Mouse (Mus musculus): ENCODE data around the gene Ccdc70. TPM values are rescaled to one million over a fixed set of nuclear protein-coding genes. Genes with fewer than 3 reads are reported as not detected.
"Not testable (repeated sequence)": the region's sequence is repeated elsewhere in the genome, so short reads cannot be mapped to it uniquely, and the experiment has no call there.

Ccdc70 gene
- not detected in 2 replicates for polyA plus RNA-seq (2014; fragmentation: Nextera tagmentation; extraction: Ambion mirVana)

- Histone ChIP-seq H3K27me3 (ENCODE audit: control insufficient read depth, insufficient read depth, low read length) (no peaks in the 10 kb centered on the region), H3K36me3 (ENCODE audit: control insufficient read depth, insufficient read depth, low read length) (no peaks in the 10 kb centered on the region), H3K4me2 (ENCODE audit: low read depth, low read length, severe bottlenecking) (no peak within 1 kb of the TSS), H3K27ac (ENCODE audit: low read depth, low read length) (no peak within 1 kb of the TSS), H3K4me1 (replicated peaks; ENCODE audit: control insufficient read depth, insufficient read depth, low read length) (no peaks in the 10 kb centered on the region), H3K9me3 (ENCODE audit: control insufficient read depth, low read length) (no peaks in the 10 kb centered on the region), H3K9ac (ENCODE audit: low read length) (no peak within 1 kb of the TSS), H3K4me3 (ENCODE audit: low read depth, low read length) (no peak within 1 kb of the TSS)
- ATAC-seq (replicated peaks; ENCODE audit: low FRiP score) (no peak), DNase-seq (ENCODE audit: low spot score) (no peak)
- WGBS = 88% methylated on average over 3 of the region's 3 CpGs
These were observed at the start of gene Ccdc70 for GRCm38 (mm10) chr8:21969475-21969874. Ccdc70 (plus strand) TSS chr8:21969775.

GRCm38 (mm10) chr8:21930754-21931153 is 38.8 kb upstream of the Ccdc70 start:
- not testable (repeated sequence) for ATAC-seq (replicated peaks; ENCODE audit: low FRiP score)
- 78% methylated on average over 3 of the region's 3 CpGs for WGBS

GRCm38 (mm10) chr8:21932610-21933009 is 37.0 kb upstream of the Ccdc70 start, which contains the start of gene Defb15:
Defb15 (minus strand) TSS chr8:21932710.
- Histone ChIP-seq H3K36me3 (ENCODE audit: control insufficient read depth, insufficient read depth, low read length) (no peaks in the 10 kb centered on the region), H3K4me1 (replicated peaks; ENCODE audit: control insufficient read depth, insufficient read depth, low read length) (no peaks in the 10 kb centered on the region), H3K4me2 (ENCODE audit: low read depth, low read length, severe bottlenecking) (no peak within 1 kb of the TSS), H3K4me3 (ENCODE audit: low read depth, low read length) (no peak within 1 kb of the TSS), H3K27me3 (ENCODE audit: control insufficient read depth, insufficient read depth, low read length) (no peaks in the 10 kb centered on the region), H3K27ac (ENCODE audit: low read depth, low read length) (no peak within 1 kb of the TSS), H3K9ac (ENCODE audit: low read length) (no peak within 1 kb of the TSS), H3K9me3 (ENCODE audit: control insufficient read depth, low read length) (no peaks in the 10 kb centered on the region)
- WGBS = 89% methylated on average over 6 of the region's 6 CpGs
- DNase-seq (ENCODE audit: low spot score) (no peak), ATAC-seq (replicated peaks; ENCODE audit: low FRiP score) (no peak)

More at GRCm38 (mm10) chr8:21930754-21931153, 38.8 kb upstream of the Ccdc70 start:
- not testable (repeated sequence) for H3K4me3 ChIP-seq (ENCODE audit: low read depth, low read length); H3K9me3 ChIP-seq (ENCODE audit: control insufficient read depth, low read length); H3K4me1 ChIP-seq (replicated peaks; ENCODE audit: control insufficient read depth, insufficient read depth, low read length); H3K27ac ChIP-seq (ENCODE audit: low read depth, low read length); H3K9ac ChIP-seq (ENCODE audit: low read length); H3K4me2 ChIP-seq (ENCODE audit: low read depth, low read length, severe bottlenecking); H3K27me3 ChIP-seq (ENCODE audit: control insufficient read depth, insufficient read depth, low read length); DNase-seq (ENCODE audit: low spot score); H3K36me3 ChIP-seq (ENCODE audit: control insufficient read depth, insufficient read depth, low read length)

GRCm38 (mm10) chr8:21938052-21938451 is 31.5 kb upstream of the Ccdc70 start, which contains the start of gene Defb35:
Defb35 (plus strand) TSS chr8:21938352.
- DNase-seq (ENCODE audit: low spot score); H3K27ac ChIP-seq (ENCODE audit: low read depth, low read length); ATAC-seq (replicated peaks; ENCODE audit: low FRiP score); H3K27me3 ChIP-seq (ENCODE audit: control insufficient read depth, insufficient read depth, low read length); H3K4me3 ChIP-seq (ENCODE audit: low read depth, low read length); H3K4me1 ChIP-seq (replicated peaks; ENCODE audit: control insufficient read depth, insufficient read depth, low read length); H3K4me2 ChIP-seq (ENCODE audit: low read depth, low read length, severe bottlenecking); H3K9ac ChIP-seq (ENCODE audit: low read length); H3K36me3 ChIP-seq (ENCODE audit: control insufficient read depth, insufficient read depth, low read length); H3K9me3 ChIP-seq (ENCODE audit: control insufficient read depth, low read length): not testable (repeated sequence)
- 88% methylated on average over 4 of the region's 4 CpGs for WGBS

- no peak within 1 kb of the TSS for H3K9ac ChIP-seq (ENCODE audit: low read length)
- no peaks in the 10 kb centered on the region for H3K9me3 ChIP-seq (ENCODE audit: control insufficient read depth, low read length)
- no peaks in the 10 kb centered on the region for H3K4me1 ChIP-seq (replicated peaks; ENCODE audit: control insufficient read depth, insufficient read depth, low read length)
- H3K4me2 ChIP-seq (ENCODE audit: low read depth, low read length, severe bottlenecking) = no peak within 1 kb of the TSS
- 76% methylated on average over 6 of the region's 6 CpGs for WGBS
- H3K36me3 ChIP-seq (ENCODE audit: control insufficient read depth, insufficient read depth, low read length) = no peaks in the 10 kb centered on the region
- no peak within 1 kb of the TSS for H3K4me3 ChIP-seq (ENCODE audit: low read depth, low read length)
- no peaks in the 10 kb centered on the region for H3K27me3 ChIP-seq (ENCODE audit: control insufficient read depth, insufficient read depth, low read length)
- DNase-seq (ENCODE audit: low spot score) = no peak
- no peak for ATAC-seq (replicated peaks; ENCODE audit: low FRiP score)
- no peak within 1 kb of the TSS for H3K27ac ChIP-seq (ENCODE audit: low read depth, low read length)
These were observed 23.1 kb upstream of the Ccdc70 start, which contains the start of gene Defb13 for GRCm38 (mm10) chr8:21946462-21946861. Defb13 (plus strand) TSS chr8:21946762.

GRCm38 (mm10) chr8:21947311-21948017 is 22.1 kb upstream of the Ccdc70 start:
- 67% methylated on average over 9 of the region's 9 CpGs for WGBS
- no peaks in the 10 kb centered on the region for H3K9me3 ChIP-seq (ENCODE audit: control insufficient read depth, low read length)
- ATAC-seq (replicated peaks; ENCODE audit: low FRiP score) (no peak), DNase-seq (ENCODE audit: low spot score) (no peak)
- H3K4me1 ChIP-seq (replicated peaks; ENCODE audit: control insufficient read depth, insufficient read depth, low read length) = no peaks in the 10 kb centered on the region
- H3K4me2 ChIP-seq (ENCODE audit: low read depth, low read length, severe bottlenecking) = no peak overlapping the region
- no peak overlapping the region for H3K4me3 ChIP-seq (ENCODE audit: low read depth, low read length)
- no peak overlapping the region for H3K27ac ChIP-seq (ENCODE audit: low read depth, low read length)
- no peaks in the 10 kb centered on the region for H3K36me3 ChIP-seq (ENCODE audit: control insufficient read depth, insufficient read depth, low read length)
- H3K27me3 ChIP-seq (ENCODE audit: control insufficient read depth, insufficient read depth, low read length) = no peaks in the 10 kb centered on the region
- no peak overlapping the region for H3K9ac ChIP-seq (ENCODE audit: low read length)

- no peak overlapping the region for H3K9ac ChIP-seq (ENCODE audit: low read length)
- H3K4me1 ChIP-seq (replicated peaks; ENCODE audit: control insufficient read depth, insufficient read depth, low read length) = no peaks in the 10 kb centered on the region
- no peaks in the 10 kb centered on the region for H3K36me3 ChIP-seq (ENCODE audit: control insufficient read depth, insufficient read depth, low read length)
- no peak overlapping the region for H3K4me3 ChIP-seq (ENCODE audit: low read depth, low read length)
- no peaks in the 10 kb centered on the region for H3K9me3 ChIP-seq (ENCODE audit: control insufficient read depth, low read length)
- H3K27me3 ChIP-seq (ENCODE audit: control insufficient read depth, insufficient read depth, low read length) = no peaks in the 10 kb centered on the region
- DNase-seq (ENCODE audit: low spot score) = peak; percentile 71
- no peak overlapping the region for H3K4me2 ChIP-seq (ENCODE audit: low read depth, low read length, severe bottlenecking)
- WGBS = 8% methylated on average over 9 of the region's 9 CpGs
- H3K27ac ChIP-seq (ENCODE audit: low read depth, low read length) = no peak overlapping the region
- ATAC-seq (replicated peaks; ENCODE audit: low FRiP score) = peak; percentile 30; the same call in 1 of the 2 replicates
These were observed 14.3 kb upstream of the Ccdc70 start for GRCm38 (mm10) chr8:21955321-21955720.

GRCm38 (mm10) chr8:21956336-21956735 is 13.2 kb upstream of the Ccdc70 start:
- Histone ChIP-seq H3K9ac (ENCODE audit: low read length) (no peak overlapping the region), H3K4me3 (ENCODE audit: low read depth, low read length) (no peak overlapping the region), H3K36me3 (ENCODE audit: control insufficient read depth, insufficient read depth, low read length) (no peaks in the 10 kb centered on the region), H3K27ac (ENCODE audit: low read depth, low read length) (no peak overlapping the region), H3K27me3 (ENCODE audit: control insufficient read depth, insufficient read depth, low read length) (no peaks in the 10 kb centered on the region), H3K4me1 (replicated peaks; ENCODE audit: control insufficient read depth, insufficient read depth, low read length) (no peaks in the 10 kb centered on the region), H3K9me3 (ENCODE audit: control insufficient read depth, low read length) (no peaks in the 10 kb centered on the region), H3K4me2 (ENCODE audit: low read depth, low read length, severe bottlenecking) (no peak overlapping the region)
- DNase-seq (ENCODE audit: low spot score) (no peak), ATAC-seq (replicated peaks; ENCODE audit: low FRiP score) (no peak)
- WGBS = 80% methylated on average over 3 of the region's 3 CpGs

GRCm38 (mm10) chr8:21958414-21958813 is 11.2 kb upstream of the Ccdc70 start, which contains the start of gene Fam90a1a:
Fam90a1a (plus strand) TSS chr8:21958714.
- 88% methylated on average over 2 of the region's 2 CpGs for WGBS
- Histone ChIP-seq H3K4me3 (ENCODE audit: low read depth, low read length) (no peak within 1 kb of the TSS), H3K27me3 (ENCODE audit: control insufficient read depth, insufficient read depth, low read length) (no peaks in the 10 kb centered on the region), H3K9me3 (ENCODE audit: control insufficient read depth, low read length) (no peaks in the 10 kb centered on the region), H3K36me3 (ENCODE audit: control insufficient read depth, insufficient read depth, low read length) (no peaks in the 10 kb centered on the region), H3K4me2 (ENCODE audit: low read depth, low read length, severe bottlenecking) (no peak within 1 kb of the TSS), H3K27ac (ENCODE audit: low read depth, low read length) (no peak within 1 kb of the TSS), H3K9ac (ENCODE audit: low read length) (no peak within 1 kb of the TSS), H3K4me1 (replicated peaks; ENCODE audit: control insufficient read depth, insufficient read depth, low read length) (no peaks in the 10 kb centered on the region)
- no peak for ATAC-seq (replicated peaks; ENCODE audit: low FRiP score)
- DNase-seq (ENCODE audit: low spot score) = no peak

Data from forebrain, embryonic 11.5 days (tissue).